Mouse (Mus musculus): ENCODE results near the gene Pde4dip.

GRCm38 (mm10) chr3:97730131-97730530, 158.4 kb downstream of the Pde4dip start:
- TF ChIP-seq EP300 (IDR thresholded peaks at IDR 0.05; ENCODE audit: low read depth) (no peak), CTCF (IDR thresholded peaks at IDR 0.05; ENCODE audit: low read depth) (no peak)
